Mouse (Mus musculus): ENCODE data around the gene Mitf. TPM values are rescaled to one million over a fixed set of nuclear protein-coding genes. Genes with fewer than 3 reads are reported as not detected.

Mitf gene
- polyA plus RNA-seq, 1 experiment from 2014 or later: 26.4 TPM

DNA sequence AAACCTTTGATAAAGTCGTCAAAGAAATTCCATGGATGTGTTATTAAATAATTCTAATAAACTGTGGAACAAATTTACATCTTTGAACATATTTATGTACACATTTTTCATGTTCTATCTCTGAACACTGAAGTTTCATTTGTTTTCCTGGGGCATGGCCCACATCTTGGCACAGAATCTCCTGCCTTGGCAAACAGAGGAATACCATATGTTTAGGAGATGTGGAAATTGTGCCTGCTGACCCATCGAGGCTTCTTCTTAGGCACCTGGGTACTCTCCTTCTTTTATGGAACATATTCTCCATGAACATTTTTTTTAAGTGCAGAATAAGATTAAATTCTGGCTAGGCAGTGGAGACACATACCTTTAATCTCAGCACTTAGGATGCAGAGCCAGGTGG is 6.2 kb upstream of the Mitf start:
- H3K4me2 ChIP-seq (ENCODE audit: low read length): no peak overlapping the region
- H3K9me3 ChIP-seq (ENCODE audit: control insufficient read depth, low read length): no peaks in the 10 kb centered on the region
- 52% methylated on average over 2 of the region's 2 CpGs for WGBS
- no peak overlapping the region for H3K4me3 ChIP-seq (ENCODE audit: control insufficient read depth in 1 of 2, insufficient read depth in 1 of 2, low read depth in 1 of 2, low read length in 2 of 2)
- no peak overlapping the region for H3K9ac ChIP-seq (ENCODE audit: low read length)
- no peaks in the 10 kb centered on the region for H3K27me3 ChIP-seq (ENCODE audit: control insufficient read depth, insufficient read depth, low read length)
- no peaks in the 10 kb centered on the region for H3K36me3 ChIP-seq (ENCODE audit: control insufficient read depth, insufficient read depth, low read length)
- no peak overlapping the region for H3K27ac ChIP-seq (replicated peaks in 1 of 2; ENCODE audit: control insufficient read depth in 1 of 2, insufficient read depth in 1 of 2, low read depth in 2 of 2, low read length in 2 of 2)
- no peak for ATAC-seq (ENCODE audit: insufficient number of reproducible peaks, insufficient read depth, low FRiP score, low read depth)
- no peaks in the 10 kb centered on the region for H3K4me1 ChIP-seq (ENCODE audit: control insufficient read depth in 2 of 2, insufficient read depth in 2 of 2, low read length in 2 of 2)

DNA sequence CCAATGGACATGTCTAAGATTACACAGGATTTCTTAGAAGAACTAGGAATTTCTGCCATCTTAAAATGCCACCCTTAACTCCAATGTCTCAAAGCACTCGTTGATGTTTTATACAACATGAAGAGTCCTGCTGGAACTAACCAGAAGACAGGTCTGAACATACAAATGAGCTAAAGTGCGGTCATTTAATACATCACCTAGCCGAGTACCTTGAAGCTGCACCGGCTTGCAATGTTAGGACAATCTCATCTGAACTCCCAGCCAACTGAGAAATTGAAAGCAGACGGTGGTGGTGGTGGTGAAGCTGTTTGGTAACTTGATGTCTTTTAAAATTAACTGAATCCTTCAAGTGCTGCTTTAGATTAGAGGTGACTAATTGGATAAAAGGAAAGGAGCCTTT is 801 bp upstream of the Mitf start:
- WGBS: 41% methylated on average over 5 of the region's 5 CpGs
- Histone ChIP-seq H3K4me3 (ENCODE audit: control insufficient read depth in 1 of 2, insufficient read depth in 1 of 2, low read depth in 1 of 2, low read length in 2 of 2) (peak overlapping the region in 1 of 2 experiments; percentile 73; a peak in 3 of 4 replicates), H3K9me3 (ENCODE audit: control insufficient read depth, low read length) (no peaks in the 10 kb centered on the region), H3K9ac (ENCODE audit: low read length) (peak overlapping the region; percentile 78), H3K27me3 (ENCODE audit: control insufficient read depth, insufficient read depth, low read length) (no peaks in the 10 kb centered on the region), H3K4me1 (ENCODE audit: control insufficient read depth in 2 of 2, insufficient read depth in 2 of 2, low read length in 2 of 2) (peaks cover 6 to 13% of the 10 kb centered on the region in 2 experiments), H3K27ac (replicated peaks in 1 of 2; ENCODE audit: control insufficient read depth in 1 of 2, insufficient read depth in 1 of 2, low read depth in 2 of 2, low read length in 2 of 2) (no peak overlapping the region), H3K4me2 (ENCODE audit: low read length) (peak overlapping the region; percentile 97), H3K36me3 (ENCODE audit: control insufficient read depth, insufficient read depth, low read length) (no peaks in the 10 kb centered on the region)
- no peak for ATAC-seq (ENCODE audit: insufficient number of reproducible peaks, insufficient read depth, low FRiP score, low read depth)

- no peaks in the 10 kb centered on the region for H3K27me3 ChIP-seq (ENCODE audit: control insufficient read depth, insufficient read depth, low read length)
- H3K4me2 ChIP-seq (ENCODE audit: low read length): no peak overlapping the region
- H3K4me1 ChIP-seq (ENCODE audit: control insufficient read depth in 2 of 2, insufficient read depth in 2 of 2, low read length in 2 of 2): peaks cover 12 to 28% of the 10 kb centered on the region in 2 experiments
- WGBS: 14% methylated on average over 4 of the region's 4 CpGs
- no peak overlapping the region for H3K4me3 ChIP-seq (ENCODE audit: control insufficient read depth in 1 of 2, insufficient read depth in 1 of 2, low read depth in 1 of 2, low read length in 2 of 2)
- no peaks in the 10 kb centered on the region for H3K36me3 ChIP-seq (ENCODE audit: control insufficient read depth, insufficient read depth, low read length)
- ATAC-seq (ENCODE audit: insufficient number of reproducible peaks, insufficient read depth, low FRiP score, low read depth): no peak
- H3K27ac ChIP-seq (replicated peaks in 1 of 2; ENCODE audit: control insufficient read depth in 1 of 2, insufficient read depth in 1 of 2, low read depth in 2 of 2, low read length in 2 of 2): no peak overlapping the region
- H3K9me3 ChIP-seq (ENCODE audit: control insufficient read depth, low read length): no peaks in the 10 kb centered on the region
- H3K9ac ChIP-seq (ENCODE audit: low read length): no peak overlapping the region
Measured at GRCm38 (mm10) chr6:97814191-97814590, 7.3 kb downstream of the Mitf start.

- H3K9me3 ChIP-seq (ENCODE audit: control insufficient read depth, low read length): no peaks in the 10 kb centered on the region
- H3K27ac ChIP-seq (replicated peaks in 1 of 2; ENCODE audit: control insufficient read depth in 1 of 2, insufficient read depth in 1 of 2, low read depth in 2 of 2, low read length in 2 of 2): no peak overlapping the region; a peak in 1 of 4 replicates
- H3K9ac ChIP-seq (ENCODE audit: low read length): no peak overlapping the region
- H3K4me1 ChIP-seq (ENCODE audit: control insufficient read depth in 2 of 2, insufficient read depth in 2 of 2, low read length in 2 of 2): peaks cover 12 to 27% of the 10 kb centered on the region in 2 experiments
- 12% methylated on average over 1 of the region's 1 CpGs for WGBS
- H3K4me2 ChIP-seq (ENCODE audit: low read length): no peak overlapping the region
- H3K36me3 ChIP-seq (ENCODE audit: control insufficient read depth, insufficient read depth, low read length): no peaks in the 10 kb centered on the region
- ATAC-seq (ENCODE audit: insufficient number of reproducible peaks, insufficient read depth, low FRiP score, low read depth): no peak
- no peak overlapping the region for H3K4me3 ChIP-seq (ENCODE audit: control insufficient read depth in 1 of 2, insufficient read depth in 1 of 2, low read depth in 1 of 2, low read length in 2 of 2)
- H3K27me3 ChIP-seq (ENCODE audit: control insufficient read depth, insufficient read depth, low read length): no peaks in the 10 kb centered on the region
Measured at GRCm38 (mm10) chr6:97815723-97816122, 8.9 kb downstream of the Mitf start.

DNA sequence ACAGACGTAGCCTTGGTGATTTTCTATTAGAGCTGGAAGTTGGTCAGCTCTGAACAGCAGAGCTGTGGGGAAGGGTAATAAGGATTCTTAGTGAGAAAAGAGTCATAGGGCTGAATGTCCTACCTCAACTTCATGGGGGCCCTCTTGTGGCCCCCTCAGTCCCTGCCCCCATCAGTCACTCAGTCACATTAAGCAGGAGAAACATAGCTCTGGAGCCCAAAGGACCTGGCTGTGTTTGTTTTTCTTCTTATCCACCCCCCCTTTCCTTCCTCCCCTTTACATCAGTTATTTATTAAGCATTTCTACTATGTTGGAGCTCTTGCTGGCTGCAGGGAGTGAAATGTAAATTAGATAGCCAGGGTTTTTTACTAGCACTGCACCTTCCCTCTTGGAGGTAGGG is 10.0 kb downstream of the Mitf start:
- H3K27ac ChIP-seq (replicated peaks in 1 of 2; ENCODE audit: control insufficient read depth in 1 of 2, insufficient read depth in 1 of 2, low read depth in 2 of 2, low read length in 2 of 2): no peak overlapping the region
- H3K4me2 ChIP-seq (ENCODE audit: low read length): no peak overlapping the region
- no peaks in the 10 kb centered on the region for H3K9me3 ChIP-seq (ENCODE audit: control insufficient read depth, low read length)
- 87% methylated on average over 1 of the region's 1 CpGs for WGBS
- no peak overlapping the region for H3K4me3 ChIP-seq (ENCODE audit: control insufficient read depth in 1 of 2, insufficient read depth in 1 of 2, low read depth in 1 of 2, low read length in 2 of 2)
- no peaks in the 10 kb centered on the region for H3K27me3 ChIP-seq (ENCODE audit: control insufficient read depth, insufficient read depth, low read length)
- H3K9ac ChIP-seq (ENCODE audit: low read length): no peak overlapping the region
- H3K4me1 ChIP-seq (ENCODE audit: control insufficient read depth in 2 of 2, insufficient read depth in 2 of 2, low read length in 2 of 2): peaks cover 12 to 27% of the 10 kb centered on the region in 2 experiments
- H3K36me3 ChIP-seq (ENCODE audit: control insufficient read depth, insufficient read depth, low read length): no peaks in the 10 kb centered on the region
- ATAC-seq (ENCODE audit: insufficient number of reproducible peaks, insufficient read depth, low FRiP score, low read depth): no peak

DNA sequence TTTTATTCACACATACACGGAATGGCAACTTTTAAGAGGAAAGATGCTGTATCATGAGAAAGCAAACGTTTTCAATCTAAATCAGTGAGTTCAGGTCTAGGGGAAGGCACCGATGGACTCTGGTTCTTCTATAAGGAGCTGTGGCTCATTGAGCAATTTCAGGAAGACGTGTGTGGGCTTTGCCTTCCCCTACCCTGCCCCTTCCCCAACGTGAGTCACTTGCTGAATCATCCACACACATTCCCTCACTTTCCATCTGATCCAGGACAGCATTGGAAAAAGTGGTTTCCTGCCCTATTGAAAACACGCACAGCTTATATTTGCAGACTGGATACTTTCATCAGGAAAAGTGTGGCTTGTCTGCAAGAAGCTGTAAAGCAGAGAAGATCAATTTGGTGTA is 11.3 kb downstream of the Mitf start:
- 43% methylated on average over 6 of the region's 6 CpGs for WGBS
- H3K27ac ChIP-seq (replicated peaks in 1 of 2; ENCODE audit: control insufficient read depth in 1 of 2, insufficient read depth in 1 of 2, low read depth in 2 of 2, low read length in 2 of 2): no peak overlapping the region
- no peaks in the 10 kb centered on the region for H3K36me3 ChIP-seq (ENCODE audit: control insufficient read depth, insufficient read depth, low read length)
- no peak overlapping the region for H3K4me3 ChIP-seq (ENCODE audit: control insufficient read depth in 1 of 2, insufficient read depth in 1 of 2, low read depth in 1 of 2, low read length in 2 of 2)
- H3K9ac ChIP-seq (ENCODE audit: low read length): no peak overlapping the region
- no peaks in the 10 kb centered on the region for H3K9me3 ChIP-seq (ENCODE audit: control insufficient read depth, low read length)
- H3K4me1 ChIP-seq (ENCODE audit: control insufficient read depth in 2 of 2, insufficient read depth in 2 of 2, low read length in 2 of 2): peaks cover 12 to 27% of the 10 kb centered on the region in 2 experiments
- H3K27me3 ChIP-seq (ENCODE audit: control insufficient read depth, insufficient read depth, low read length): no peaks in the 10 kb centered on the region
- no peak for ATAC-seq (ENCODE audit: insufficient number of reproducible peaks, insufficient read depth, low FRiP score, low read depth)
- no peak overlapping the region for H3K4me2 ChIP-seq (ENCODE audit: low read length)

- no peak for ATAC-seq (ENCODE audit: insufficient number of reproducible peaks, insufficient read depth, low FRiP score, low read depth)
- Histone ChIP-seq H3K4me2 (ENCODE audit: low read length) (no peak overlapping the region), H3K27ac (replicated peaks in 1 of 2; ENCODE audit: control insufficient read depth in 1 of 2, insufficient read depth in 1 of 2, low read depth in 2 of 2, low read length in 2 of 2) (no peak overlapping the region), H3K4me3 (ENCODE audit: control insufficient read depth in 1 of 2, insufficient read depth in 1 of 2, low read depth in 1 of 2, low read length in 2 of 2) (no peak overlapping the region), H3K36me3 (ENCODE audit: control insufficient read depth, insufficient read depth, low read length) (no peaks in the 10 kb centered on the region), H3K4me1 (ENCODE audit: control insufficient read depth in 2 of 2, insufficient read depth in 2 of 2, low read length in 2 of 2) (peaks cover 12 to 27% of the 10 kb centered on the region in 2 experiments), H3K9me3 (ENCODE audit: control insufficient read depth, low read length) (no peaks in the 10 kb centered on the region), H3K9ac (ENCODE audit: low read length) (no peak overlapping the region), H3K27me3 (ENCODE audit: control insufficient read depth, insufficient read depth, low read length) (no peaks in the 10 kb centered on the region)
- WGBS: 69% methylated on average over 5 of the region's 5 CpGs
Measured at GRCm38 (mm10) chr6:97818948-97819347, 12.1 kb downstream of the Mitf start.

DNA sequence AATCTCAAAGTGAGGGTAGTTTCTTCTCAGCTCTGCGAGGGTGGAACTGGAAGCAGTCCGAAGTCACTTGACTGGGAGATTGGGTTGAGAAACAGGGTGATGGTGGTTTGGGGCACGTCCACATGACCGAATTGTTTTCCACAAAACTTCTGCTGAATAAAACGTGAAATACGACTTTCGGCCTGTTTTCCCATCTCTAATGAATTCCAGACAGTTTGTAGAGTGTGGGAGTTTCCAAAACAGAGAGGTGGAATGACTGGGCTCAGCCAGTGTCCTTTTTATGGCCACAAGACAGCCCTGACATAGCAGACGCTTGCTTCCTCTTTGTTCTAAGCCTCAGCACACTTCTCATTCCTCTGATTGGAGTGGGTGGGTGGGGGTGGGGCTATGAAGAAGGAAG is 13.7 kb downstream of the Mitf start:
- WGBS: 74% methylated on average over 8 of the region's 8 CpGs
- Histone ChIP-seq H3K9ac (ENCODE audit: low read length) (no peak overlapping the region), H3K27me3 (ENCODE audit: control insufficient read depth, insufficient read depth, low read length) (no peaks in the 10 kb centered on the region), H3K4me3 (ENCODE audit: control insufficient read depth in 1 of 2, insufficient read depth in 1 of 2, low read depth in 1 of 2, low read length in 2 of 2) (no peak overlapping the region), H3K36me3 (ENCODE audit: control insufficient read depth, insufficient read depth, low read length) (no peaks in the 10 kb centered on the region), H3K4me1 (ENCODE audit: control insufficient read depth in 2 of 2, insufficient read depth in 2 of 2, low read length in 2 of 2) (peaks cover 7 to 13% of the 10 kb centered on the region in 2 experiments), H3K4me2 (ENCODE audit: low read length) (no peak overlapping the region), H3K9me3 (ENCODE audit: control insufficient read depth, low read length) (no peaks in the 10 kb centered on the region), H3K27ac (replicated peaks in 1 of 2; ENCODE audit: control insufficient read depth in 1 of 2, insufficient read depth in 1 of 2, low read depth in 2 of 2, low read length in 2 of 2) (no peak overlapping the region; a peak in 1 of 4 replicates)
- ATAC-seq (ENCODE audit: insufficient number of reproducible peaks, insufficient read depth, low FRiP score, low read depth): no peak
